Mouse (Mus musculus) splenic B cell, adult 2 months (primary cell): Measurements from ENCODE around the gene Olfr175-ps1.

Experiments
- DNase-seq: peaks from one replicate; pipeline ENCODE4 v3.0.0-alpha.2; 2011; ENCODE audit warnings: low read depth, low spot score
- H3K27me3 ChIP-seq: 2 replicates; pipeline ENCODE4 v1.6.1; 2012; ENCODE audit warnings: mild to moderate bottlenecking, low read length, moderate library complexity, mixed read lengths; ENCODE audit not compliant: control insufficient read depth, poor library complexity, insufficient read depth, severe bottlenecking
- H3K36me3 ChIP-seq: 2 replicates; pipeline ENCODE4 v1.6.1; 2012; ENCODE audit warnings: mild to moderate bottlenecking, low read length, moderate library complexity, mixed read lengths; ENCODE audit not compliant: control insufficient read depth, poor library complexity, insufficient read depth, severe bottlenecking

Gene Olfr175-ps1

DNA sequence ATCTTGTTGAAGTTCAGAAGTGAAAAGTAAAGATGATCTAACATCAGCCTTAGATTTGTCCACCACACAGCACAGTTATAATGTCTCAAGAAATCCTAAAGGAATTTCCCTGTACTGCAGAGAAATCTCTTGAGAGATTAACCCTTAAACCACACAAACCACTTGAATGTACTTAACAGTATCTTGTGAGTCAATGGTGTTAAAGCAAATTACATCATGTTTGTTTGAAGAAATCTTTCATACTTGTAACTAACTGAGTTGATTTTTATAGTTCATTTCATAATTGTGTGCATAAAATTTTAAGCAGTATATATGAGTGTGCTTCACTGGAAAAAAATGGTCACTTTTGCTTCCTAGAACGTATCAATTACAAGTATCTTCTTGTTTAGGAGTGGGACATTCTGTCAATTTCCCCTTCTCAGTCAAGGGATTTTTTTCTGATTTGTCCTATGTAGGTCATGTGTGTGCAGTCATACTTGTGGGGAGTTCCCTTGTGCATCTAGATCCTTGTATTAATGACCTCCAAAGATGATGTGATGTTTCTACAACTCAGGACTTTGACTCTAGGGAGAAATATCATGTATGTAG lies at the start of gene Olfr175-ps1:
Gene Olfr175-ps1, minus strand, starts transcription at position 51 of the 588 bp plus-strand sequence.
- no peak for DNase-seq
- Histone ChIP-seq H3K36me3 (no peaks in the 10 kb centered on the region), H3K27me3 (no peaks in the 10 kb centered on the region)

DNA sequence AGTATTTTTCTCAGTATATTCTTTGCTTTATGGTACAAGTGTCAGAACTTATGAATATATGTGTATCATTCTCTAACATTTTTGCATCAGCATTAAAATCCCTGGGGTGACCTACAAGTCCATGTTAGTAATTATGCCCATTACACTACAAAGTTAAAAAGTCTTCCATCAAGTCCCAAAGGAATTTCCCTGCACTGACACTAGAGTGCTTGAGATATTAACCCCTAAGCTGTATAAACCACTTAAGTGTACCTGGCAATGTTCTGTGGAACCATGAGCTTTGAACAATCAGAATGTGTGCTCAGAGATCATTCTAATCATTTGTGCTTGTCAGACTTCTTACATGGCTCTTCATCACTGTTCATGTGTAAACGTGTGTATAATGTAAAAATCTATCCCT lies 48.1 kb upstream of the Olfr175-ps1 start, which contains the start of gene Olfr177:
Gene Olfr177, minus strand, starts transcription at position 101 of the 400 bp plus-strand sequence.
- H3K36me3 ChIP-seq: no peaks in the 10 kb centered on the region
- H3K27me3 ChIP-seq: no peaks in the 10 kb centered on the region
- no peak for DNase-seq

DNA sequence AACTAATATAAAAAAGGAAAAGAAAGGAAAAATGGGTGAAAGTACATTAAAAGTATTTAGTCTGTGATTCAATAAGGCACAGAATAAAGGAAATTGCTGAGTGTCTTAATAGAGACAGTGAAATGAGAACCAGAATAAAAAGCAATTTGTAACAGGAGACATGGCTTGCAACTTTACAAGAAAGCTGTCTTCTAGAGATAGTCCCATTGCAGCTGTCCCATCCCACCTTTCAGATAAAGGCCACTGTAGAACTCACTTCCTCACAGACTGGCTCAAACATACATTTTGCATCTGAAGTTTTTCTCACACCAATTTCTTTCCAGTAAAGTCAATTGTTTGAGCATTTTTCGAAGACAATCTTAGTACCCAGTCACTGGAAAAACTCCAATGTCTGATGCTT lies 34.9 kb upstream of the Olfr175-ps1 start:
- Histone ChIP-seq H3K36me3 (no peaks in the 10 kb centered on the region), H3K27me3 (no peaks in the 10 kb centered on the region)
- no peak for DNase-seq

DNA sequence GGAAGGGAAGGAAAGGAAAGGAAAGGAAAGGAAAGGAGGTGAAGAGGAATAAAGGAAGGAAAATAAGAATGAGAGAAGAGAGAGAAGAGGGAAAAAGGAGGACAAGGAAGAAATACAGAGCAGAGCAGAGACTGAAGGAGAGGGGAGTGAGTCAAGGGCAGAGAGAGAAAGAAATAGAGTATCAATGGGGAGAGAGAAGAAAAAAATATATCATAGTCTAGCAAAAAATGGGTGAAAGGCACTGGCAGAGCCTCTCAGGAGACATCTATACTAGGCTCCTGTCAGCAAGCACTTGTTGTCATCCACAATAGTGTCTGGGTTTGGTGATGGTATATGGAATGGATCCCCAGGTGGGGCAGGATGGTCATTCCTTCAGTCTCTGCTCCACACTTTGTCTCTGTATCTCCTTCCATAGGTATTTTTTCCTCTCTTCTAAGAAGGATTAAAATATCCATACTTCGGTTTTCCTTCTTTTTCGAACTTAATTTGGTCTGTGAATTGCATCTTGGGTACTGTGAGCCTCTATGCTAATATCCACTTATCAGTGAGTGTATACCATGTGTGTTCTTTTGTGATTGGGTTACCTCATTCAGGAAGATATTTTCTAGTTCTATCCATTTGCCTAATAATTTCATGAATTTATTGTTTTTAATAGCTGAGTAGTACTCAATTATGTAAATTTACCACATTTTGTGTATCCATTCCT lies 33.6 kb upstream of the Olfr175-ps1 start:
- DNase-seq: no peak
- H3K27me3 ChIP-seq: no peaks in the 10 kb centered on the region
- H3K36me3 ChIP-seq: no peaks in the 10 kb centered on the region

DNA sequence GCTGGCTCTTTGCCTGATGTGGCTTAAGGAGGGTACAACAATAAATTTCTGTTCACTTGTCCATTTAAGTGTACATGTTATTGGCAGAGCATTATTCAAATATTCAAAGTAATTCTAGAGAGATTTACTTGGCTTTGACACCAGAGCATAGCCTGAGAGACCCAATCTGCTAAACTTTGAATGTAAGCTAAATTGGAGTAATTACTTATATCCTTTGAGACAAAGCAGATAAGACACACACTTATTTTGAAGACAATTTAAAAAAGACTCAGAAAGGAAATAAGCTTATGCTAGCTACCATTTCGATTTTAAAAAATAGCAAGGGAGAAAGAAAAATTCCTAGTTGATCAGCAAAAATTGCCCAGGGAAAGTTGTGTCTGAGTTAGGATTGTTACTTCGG lies 26.4 kb downstream of the Olfr175-ps1 start, which contains the start of gene Olfr173:
Gene Olfr173, minus strand, starts transcription at position 101 of the 400 bp plus-strand sequence.
- Histone ChIP-seq H3K27me3 (no peaks in the 10 kb centered on the region), H3K36me3 (no peaks in the 10 kb centered on the region)
- no peak for DNase-seq
